Mouse (Mus musculus): ENCODE results near the gene Snrnp35.

The Snrnp35 gene

GRCm38 (mm10) chr5:124536776-124537175 is 53.8 kb downstream of the Snrnp35 start:
- no peak for DNase-seq (ENCODE audit: low read depth, low spot score)

GRCm38 (mm10) chr5:124538813-124539792 is 56.2 kb downstream of the Snrnp35 start:
- DNase-seq (ENCODE audit: low read depth, low spot score), result peak; percentile 77

- DNase-seq (ENCODE audit: low read depth, low spot score), result no peak
Measured at GRCm38 (mm10) chr5:124539905-124540304, 57.0 kb downstream of the Snrnp35 start.

GRCm38 (mm10) chr5:124540383-124540786 is 57.5 kb downstream of the Snrnp35 start, which contains the start of gene Tmed2:
Gene Tmed2, plus strand, starts transcription at chr5:124540695.
- peak; percentile 97 for DNase-seq (ENCODE audit: low read depth, low spot score)
